Mouse (Mus musculus): ENCODE results near the gene Tmprss12. TPM values are rescaled to one million over a fixed set of nuclear protein-coding genes. Genes with fewer than 3 reads are reported as not detected.
"Not testable (repeated sequence)": the region's sequence is repeated elsewhere in the genome, so short reads cannot be mapped to it uniquely, and the experiment has no call there.

The Tmprss12 gene
- polyA plus RNA-seq, 1 experiment, result not detected

DNA sequence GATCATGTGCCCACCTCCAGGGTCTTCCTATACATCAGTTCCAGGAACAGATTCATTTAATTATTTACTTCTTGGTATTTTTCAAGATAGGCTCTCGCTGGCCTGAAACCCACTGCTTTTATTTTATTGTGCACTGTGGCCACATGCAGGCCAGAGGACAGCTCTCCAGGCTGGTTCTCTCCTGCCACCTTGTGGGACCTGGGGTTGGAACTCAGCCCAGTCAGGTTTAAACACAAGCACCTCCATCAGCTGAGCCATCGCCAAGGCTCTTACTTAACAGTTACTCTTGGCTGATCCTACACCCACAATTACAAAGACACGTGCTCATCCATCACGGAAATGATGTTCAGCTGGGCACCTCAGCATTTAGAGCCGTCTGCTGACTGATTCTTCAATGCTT lies 40.5 kb downstream of the Tmprss12 start:
- Histone ChIP-seq H3K27me3 (ENCODE audit: control insufficient read depth, insufficient read depth, insufficient read length) (no peaks in the 10 kb centered on the region), H3ac (ENCODE audit: control insufficient read depth, insufficient read length) (no peak overlapping the region), H3K4me3 (no peak overlapping the region), H3K36me3 (ENCODE audit: control insufficient read depth, insufficient read depth) (no peaks in the 10 kb centered on the region), H3K4me2 (ENCODE audit: low read depth) (no peak overlapping the region), H3K79me2 (ENCODE audit: control insufficient read depth, insufficient read depth) (no peaks in the 10 kb centered on the region)
- no peak for TF ChIP-seq POLR2A (IDR thresholded peaks at IDR 0.05; ENCODE audit: insufficient read length, low read depth)
- no peak for TF ChIP-seq SRF (IDR thresholded peaks at IDR 0.05; ENCODE audit: control insufficient read depth, insufficient read length, low read depth)
- TF ChIP-seq MAX (IDR thresholded peaks at IDR 0.05; ENCODE audit: low read depth), result no peak
- TF ChIP-seq USF1 (IDR thresholded peaks at IDR 0.05; ENCODE audit: low read depth), result no peak
- TF ChIP-seq POLR2AphosphoS2 (IDR thresholded peaks at IDR 0.05; ENCODE audit: insufficient read length, low read depth), result no peak
- no peak for TF ChIP-seq E2F4 (IDR thresholded peaks at IDR 0.05; ENCODE audit: insufficient read depth)
- TF ChIP-seq TCF3 (IDR thresholded peaks at IDR 0.05; ENCODE audit: insufficient read length, low read depth), result no peak
- no peak for TF ChIP-seq REST (IDR thresholded peaks at IDR 0.05; ENCODE audit: insufficient read depth, insufficient read length)
- TF ChIP-seq TCF12 (IDR thresholded peaks at IDR 0.05; ENCODE audit: insufficient read depth, poor library complexity, severe bottlenecking), result no peak
- TF ChIP-seq MYOD1 (IDR thresholded peaks at IDR 0.05; ENCODE audit: control insufficient read depth in 1 of 3, insufficient read length in 2 of 3, low read depth in 2 of 3), result no peak
- no peak for TF ChIP-seq MYOG (IDR thresholded peaks at IDR 0.05; ENCODE audit: control insufficient read depth in 1 of 3, insufficient read depth in 1 of 3, insufficient read length in 2 of 3, low read depth in 2 of 3)
- no peak for TF ChIP-seq CEBPB (IDR thresholded peaks at IDR 0.05; ENCODE audit: insufficient read depth, poor library complexity, severe bottlenecking)

DNA sequence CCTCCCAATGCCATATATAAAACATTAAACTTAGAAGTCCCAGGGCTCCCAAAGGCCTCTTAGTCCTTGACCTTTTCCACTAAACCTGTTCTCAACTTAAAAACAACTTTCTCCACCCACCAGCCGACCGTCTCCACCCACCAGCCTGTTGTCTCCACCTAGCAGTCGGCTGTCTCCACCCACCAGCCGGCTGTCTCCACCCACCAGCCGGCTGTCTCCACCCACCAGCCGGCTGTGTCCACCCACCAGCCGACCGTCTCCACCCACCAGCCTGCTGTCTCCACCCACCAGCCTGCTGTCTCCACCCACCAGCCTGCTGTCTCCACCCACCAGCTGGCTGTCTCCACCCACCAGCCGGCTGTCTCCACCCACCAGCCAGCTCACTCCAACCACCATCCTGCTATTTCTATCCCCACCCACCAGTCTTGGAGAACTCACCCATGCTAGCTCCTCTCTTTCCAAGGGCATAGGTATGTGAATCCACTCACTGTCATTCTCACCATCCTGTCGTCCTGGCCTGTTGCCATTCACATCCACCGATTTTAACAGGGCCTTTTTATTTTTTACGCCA lies 43.5 kb downstream of the Tmprss12 start:
- Histone ChIP-seq H3K36me3 (ENCODE audit: control insufficient read depth, insufficient read depth) (no peaks in the 10 kb centered on the region), H3K4me2 (ENCODE audit: low read depth) (no peak overlapping the region), H3K79me2 (ENCODE audit: control insufficient read depth, insufficient read depth) (no peaks in the 10 kb centered on the region), H3K4me3 (no peak overlapping the region), H3ac (ENCODE audit: control insufficient read depth, insufficient read length) (no peak overlapping the region), H3K27me3 (ENCODE audit: control insufficient read depth, insufficient read depth, insufficient read length) (peaks cover 5% of the 10 kb centered on the region)
- TF ChIP-seq MYOD1 (IDR thresholded peaks at IDR 0.05; ENCODE audit: control insufficient read depth in 1 of 3, insufficient read length in 2 of 3, low read depth in 2 of 3) (peak in 1 of 3 experiments; percentile 11), MYOG (IDR thresholded peaks at IDR 0.05; ENCODE audit: control insufficient read depth in 1 of 3, insufficient read depth in 1 of 3, insufficient read length in 2 of 3, low read depth in 2 of 3) (no peak), CEBPB (IDR thresholded peaks at IDR 0.05; ENCODE audit: insufficient read depth, poor library complexity, severe bottlenecking) (no peak)

DNA sequence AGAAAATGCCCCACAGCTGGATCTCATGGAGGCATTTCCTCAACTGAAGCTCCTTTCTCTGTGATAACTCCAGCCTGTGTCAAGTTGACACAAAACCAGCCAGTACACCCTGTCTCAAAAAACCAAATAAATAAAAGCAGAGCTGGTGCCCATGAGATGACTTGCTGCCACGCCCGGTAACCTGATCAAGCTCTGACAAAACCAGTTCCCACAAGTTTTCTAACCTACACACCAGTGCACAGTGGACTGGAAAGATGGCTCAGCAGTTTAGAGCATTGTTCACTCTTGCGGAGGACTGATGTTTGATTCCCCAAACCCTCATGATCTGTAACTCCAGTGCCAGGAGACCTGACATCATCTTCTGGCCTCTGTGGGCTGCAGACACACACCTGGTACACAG lies 44.6 kb downstream of the Tmprss12 start:
- Histone ChIP-seq H3K4me2 (ENCODE audit: low read depth) (no peak overlapping the region), H3K4me3 (no peak overlapping the region), H3ac (ENCODE audit: control insufficient read depth, insufficient read length) (no peak overlapping the region), H3K27me3 (ENCODE audit: control insufficient read depth, insufficient read depth, insufficient read length) (peaks cover 5% of the 10 kb centered on the region), H3K79me2 (ENCODE audit: control insufficient read depth, insufficient read depth) (no peaks in the 10 kb centered on the region), H3K36me3 (ENCODE audit: control insufficient read depth, insufficient read depth) (no peaks in the 10 kb centered on the region)
- TF ChIP-seq USF1 (IDR thresholded peaks at IDR 0.05; ENCODE audit: low read depth), result no peak
- TF ChIP-seq MAX (IDR thresholded peaks at IDR 0.05; ENCODE audit: low read depth), result no peak
- TF ChIP-seq POLR2A (IDR thresholded peaks at IDR 0.05; ENCODE audit: insufficient read length, low read depth), result no peak
- no peak for TF ChIP-seq SRF (IDR thresholded peaks at IDR 0.05; ENCODE audit: control insufficient read depth, insufficient read length, low read depth)
- TF ChIP-seq TCF12 (IDR thresholded peaks at IDR 0.05; ENCODE audit: insufficient read depth, poor library complexity, severe bottlenecking), result no peak
- no peak for TF ChIP-seq POLR2AphosphoS2 (IDR thresholded peaks at IDR 0.05; ENCODE audit: insufficient read length, low read depth)
- TF ChIP-seq CEBPB (IDR thresholded peaks at IDR 0.05; ENCODE audit: insufficient read depth, poor library complexity, severe bottlenecking), result no peak
- no peak for TF ChIP-seq MYOG (IDR thresholded peaks at IDR 0.05; ENCODE audit: control insufficient read depth in 1 of 3, insufficient read depth in 1 of 3, insufficient read length in 2 of 3, low read depth in 2 of 3)
- no peak for TF ChIP-seq MYOD1 (IDR thresholded peaks at IDR 0.05; ENCODE audit: control insufficient read depth in 1 of 3, insufficient read length in 2 of 3, low read depth in 2 of 3)
- no peak for TF ChIP-seq REST (IDR thresholded peaks at IDR 0.05; ENCODE audit: insufficient read depth, insufficient read length)
- no peak for TF ChIP-seq E2F4 (IDR thresholded peaks at IDR 0.05; ENCODE audit: insufficient read depth)
- TF ChIP-seq TCF3 (IDR thresholded peaks at IDR 0.05; ENCODE audit: insufficient read length, low read depth), result no peak

DNA sequence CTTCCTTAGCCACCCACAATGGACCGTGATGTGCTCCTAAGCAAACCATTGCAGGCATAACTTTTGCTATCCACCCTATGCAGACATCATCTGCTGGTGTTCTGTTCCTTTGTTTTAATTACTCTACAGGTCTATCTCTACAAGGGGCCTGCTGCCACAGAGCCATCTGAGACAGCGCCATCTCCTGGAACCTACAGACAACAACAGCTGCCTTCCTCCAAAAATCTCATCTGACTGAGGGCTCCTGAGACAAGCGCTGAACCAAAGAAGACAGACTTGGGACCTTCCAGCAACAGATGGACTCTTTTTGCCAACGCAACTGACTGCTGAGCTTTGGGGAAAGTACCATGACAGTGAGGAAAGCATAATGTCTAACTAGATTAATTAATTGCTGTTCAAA lies 47.5 kb downstream of the Tmprss12 start:
- not testable (repeated sequence) for H3K36me3 ChIP-seq (ENCODE audit: control insufficient read depth, insufficient read depth); H3K4me3 ChIP-seq; H3K27me3 ChIP-seq (ENCODE audit: control insufficient read depth, insufficient read depth, insufficient read length); H3K79me2 ChIP-seq (ENCODE audit: control insufficient read depth, insufficient read depth); H3K4me2 ChIP-seq (ENCODE audit: low read depth); H3ac ChIP-seq (ENCODE audit: control insufficient read depth, insufficient read length)

DNA sequence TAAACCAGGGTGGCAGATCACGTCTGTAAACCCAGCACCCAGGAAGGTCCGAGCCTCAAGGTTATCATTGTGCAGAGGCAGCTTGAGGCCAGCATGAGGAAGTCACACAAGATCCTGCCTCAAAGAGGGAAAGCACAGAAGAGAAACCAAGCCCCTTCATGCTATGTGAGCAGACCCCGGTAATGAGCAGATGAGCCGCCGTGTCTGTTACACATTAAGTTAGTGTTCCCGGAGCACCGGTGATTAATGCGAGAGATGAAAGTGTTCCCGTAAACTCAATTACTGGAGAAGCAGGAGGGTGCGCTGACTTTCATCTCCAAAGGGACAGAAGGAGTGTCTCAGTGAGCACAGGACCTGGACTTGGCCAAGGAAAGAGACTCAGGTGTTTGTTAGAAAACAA lies 48.7 kb downstream of the Tmprss12 start:
- not testable (repeated sequence) for H3ac ChIP-seq (ENCODE audit: control insufficient read depth, insufficient read length); H3K4me3 ChIP-seq; H3K36me3 ChIP-seq (ENCODE audit: control insufficient read depth, insufficient read depth); H3K27me3 ChIP-seq (ENCODE audit: control insufficient read depth, insufficient read depth, insufficient read length); H3K79me2 ChIP-seq (ENCODE audit: control insufficient read depth, insufficient read depth); H3K4me2 ChIP-seq (ENCODE audit: low read depth)

DNA sequence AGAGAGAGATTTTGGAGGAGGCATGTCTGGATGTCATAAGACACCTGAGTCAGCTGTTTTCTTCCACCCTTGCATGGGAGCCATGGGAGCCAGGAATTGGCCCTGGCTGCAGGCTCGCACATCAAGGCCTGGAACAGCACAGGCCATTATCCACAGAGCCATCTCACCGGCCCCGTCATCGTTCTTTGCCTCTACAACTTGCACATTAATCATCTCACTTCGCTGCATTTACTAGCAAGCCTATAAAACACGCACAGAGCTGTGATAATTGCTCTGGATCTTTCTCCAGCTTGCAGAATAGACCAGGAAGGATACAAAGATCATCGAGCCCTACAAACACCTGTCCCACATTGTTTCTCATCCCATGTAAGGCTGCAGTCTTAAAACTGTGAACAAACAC lies 50.1 kb downstream of the Tmprss12 start:
- Histone ChIP-seq H3K4me3 (no peak overlapping the region), H3K36me3 (ENCODE audit: control insufficient read depth, insufficient read depth) (no peaks in the 10 kb centered on the region), H3K27me3 (ENCODE audit: control insufficient read depth, insufficient read depth, insufficient read length) (peaks cover 5% of the 10 kb centered on the region), H3K79me2 (ENCODE audit: control insufficient read depth, insufficient read depth) (no peaks in the 10 kb centered on the region), H3K4me2 (ENCODE audit: low read depth) (no peak overlapping the region), H3ac (ENCODE audit: control insufficient read depth, insufficient read length) (no peak overlapping the region)
- no peak for TF ChIP-seq SRF (IDR thresholded peaks at IDR 0.05; ENCODE audit: control insufficient read depth, insufficient read length, low read depth)

DNA sequence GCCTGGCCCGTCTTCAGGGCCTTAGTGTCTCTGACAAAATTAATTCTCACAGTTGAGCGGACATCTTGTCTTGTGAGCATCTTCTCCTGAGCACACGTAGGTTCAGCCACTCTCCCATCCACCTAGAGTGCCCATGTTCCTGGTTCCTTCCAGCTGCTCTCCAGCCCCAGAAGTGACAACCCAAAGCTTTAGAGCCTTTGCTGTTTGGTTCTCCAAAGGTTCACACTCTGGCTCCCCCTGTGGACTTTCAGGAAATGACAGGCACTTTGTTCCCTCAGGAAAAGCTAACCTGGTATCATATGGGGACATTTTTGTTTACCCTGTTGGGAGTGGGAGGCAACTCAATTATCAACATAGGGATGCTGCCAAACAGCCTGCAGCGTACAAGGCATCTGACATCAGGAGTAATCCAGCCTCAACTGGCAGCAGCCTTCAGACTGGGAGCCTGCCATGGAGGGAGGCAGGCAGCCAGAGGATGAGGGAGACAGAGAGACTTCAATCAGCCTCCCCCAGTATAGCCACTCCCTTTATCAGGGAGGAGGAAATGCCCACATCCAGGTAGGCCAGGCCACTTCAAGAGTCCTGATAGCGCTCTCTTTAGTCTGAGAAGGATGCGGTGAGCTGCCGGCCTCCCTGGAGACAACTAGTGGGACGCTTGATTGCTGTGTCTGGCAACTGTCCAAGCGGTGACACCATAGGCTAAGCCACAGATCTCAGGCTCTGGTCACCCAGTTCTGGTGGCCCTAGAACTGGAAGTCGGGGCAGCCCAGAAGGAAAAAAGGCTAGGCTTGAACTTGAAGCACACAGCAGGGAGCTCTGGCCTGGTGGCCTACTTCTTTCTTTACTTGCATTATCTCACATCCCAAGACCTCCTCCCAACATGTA lies 51.7 kb downstream of the Tmprss12 start:
- not testable (repeated sequence) for H3K36me3 ChIP-seq (ENCODE audit: control insufficient read depth, insufficient read depth); H3K4me2 ChIP-seq (ENCODE audit: low read depth); H3K79me2 ChIP-seq (ENCODE audit: control insufficient read depth, insufficient read depth); H3ac ChIP-seq (ENCODE audit: control insufficient read depth, insufficient read length); H3K27me3 ChIP-seq (ENCODE audit: control insufficient read depth, insufficient read depth, insufficient read length); H3K4me3 ChIP-seq
